Mouse (Mus musculus) spleen, adult 2 months (tissue): ENCODE data around the gene Ptprt. TPM values are rescaled to one million over a fixed set of nuclear protein-coding genes. Genes with fewer than 3 reads are reported as not detected.

Experiments used
- DNase-seq, 2 experiments: peaks; one replicate each; pipeline versions ENCODE4 v3.0.0 to v3.0.0-alpha.2; 2012 to 2021; ENCODE audit warnings: low spot score in 2 of 2, low read depth in 1 of 2
- H3K27ac ChIP-seq: fragments of 200-500 bp; 2 replicates; pipeline ENCODE4 v1.5.1; 2012; ENCODE audit warnings: low read length, inconsistent platforms; ENCODE audit not compliant: insufficient read depth
- H3K27me3 ChIP-seq: fragments of 200-500 bp; 2 replicates; pipeline ENCODE4 v1.6.1; 2012; ENCODE audit warnings: mild to moderate bottlenecking, moderate library complexity, low read length, inconsistent platforms; ENCODE audit not compliant: control insufficient read depth, insufficient read depth
- H3K36me3 ChIP-seq: fragments of 200-500 bp; 2 replicates; pipeline ENCODE4 v1.6.1; 2012; ENCODE audit warnings: mild to moderate bottlenecking, low read length, inconsistent platforms; ENCODE audit not compliant: control insufficient read depth, insufficient read depth
- H3K4me1 ChIP-seq: fragments of 200-500 bp; 2 replicates; pipeline ENCODE4 v1.6.1; 2011; ENCODE audit warnings: inconsistent platforms; ENCODE audit not compliant: control insufficient read depth, insufficient read depth, insufficient read length
- H3K4me3 ChIP-seq: fragments of 200-500 bp; 2 replicates; pipeline ENCODE4 v1.5.1; 2011; ENCODE audit warnings: mild to moderate bottlenecking, inconsistent platforms; ENCODE audit not compliant: insufficient read depth, insufficient read length; ENCODE audit errors: extremely low read depth
- CTCF ChIP-seq: fragments of 200-500 bp; IDR thresholded peaks from 2 replicates; pipeline ENCODE4 v1.5.1; 2011; ENCODE audit warnings: mild to moderate bottlenecking, inconsistent platforms; ENCODE audit not compliant: insufficient read depth, insufficient read length, insufficient replicate concordance; ENCODE audit errors: extremely low read depth
- POLR2A ChIP-seq: fragments of 200-500 bp; IDR thresholded peaks from 2 replicates; pipeline ENCODE4 v1.6.1; 2011; ENCODE audit warnings: low read depth, low read length, inconsistent platforms
- WGBS: fragments of 180-500 bp; shearing (Covaris S2); methylation state at CpG from one replicate; pipeline ENCODE4 v1.1.7; 2018; 5-methylcytosine and 5-hydroxymethylcytosine counted together
- polyA plus RNA-seq: library from polyadenylated mRNA; depleted of rRNA; stranded (reverse); fragments of >200 nt; gene quantifications from 2 replicates; pipeline ENCODE4 v1.2.3, GENCODE M21; 2012

Ptprt gene
- polyA plus RNA-seq, 1 experiment = 0.25 TPM

DNA sequence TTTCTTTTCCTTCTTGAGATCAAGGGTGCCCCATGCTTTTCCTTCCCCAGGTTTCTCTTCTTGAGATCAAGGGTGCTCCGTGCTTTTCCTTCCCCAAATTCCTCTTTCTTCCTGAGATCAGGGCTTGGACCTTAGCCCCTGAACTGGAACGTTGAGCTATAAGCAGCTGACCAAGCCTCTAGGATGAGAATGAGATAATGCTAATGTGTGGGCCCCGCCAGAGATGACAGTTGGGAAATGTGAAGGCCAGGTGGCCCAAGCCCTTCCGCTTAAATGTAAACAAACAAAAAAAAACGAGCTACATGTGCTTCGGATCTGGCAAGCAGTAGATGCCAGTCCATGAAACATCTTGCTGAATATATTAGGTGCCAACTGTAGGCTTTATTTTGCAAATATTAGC is 266.3 kb downstream of the Ptprt start:
- WGBS = 67% methylated on average over 6 of the region's 6 CpGs
- H3K4me3 ChIP-seq = no peak overlapping the region
- no peak overlapping the region for H3K27ac ChIP-seq
- no peak for TF ChIP-seq CTCF
- no peak for TF ChIP-seq POLR2A
- no peak for DNase-seq
- no peaks in the 10 kb centered on the region for H3K27me3 ChIP-seq
- no peaks in the 10 kb centered on the region for H3K36me3 ChIP-seq
- no peaks in the 10 kb centered on the region for H3K4me1 ChIP-seq

DNA sequence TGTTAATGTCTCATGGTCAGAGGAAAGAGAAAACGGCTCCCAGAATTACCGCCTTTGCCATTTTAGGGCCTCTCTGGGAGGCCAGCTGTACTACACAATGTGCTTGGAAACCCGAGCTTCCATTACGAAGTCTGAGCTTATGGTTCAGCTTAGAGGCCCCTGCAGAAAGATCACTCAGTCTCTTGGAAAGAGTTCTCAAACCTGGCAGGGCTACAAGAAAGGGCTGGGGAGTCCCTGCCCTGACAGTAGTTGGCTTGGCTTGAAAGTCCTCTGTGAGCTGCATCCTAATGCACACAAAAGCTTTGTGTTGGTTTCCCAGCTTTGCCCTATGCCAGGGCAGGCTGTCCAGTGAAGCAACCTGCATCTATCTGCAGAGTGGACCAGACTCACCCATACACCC is 269.1 kb downstream of the Ptprt start:
- Histone ChIP-seq H3K27me3 (no peaks in the 10 kb centered on the region), H3K27ac (no peak overlapping the region), H3K4me3 (no peak overlapping the region), H3K36me3 (no peaks in the 10 kb centered on the region), H3K4me1 (no peaks in the 10 kb centered on the region)
- no peak for DNase-seq
- TF ChIP-seq CTCF = no peak
- 81% methylated on average over 4 of the region's 4 CpGs for WGBS

DNA sequence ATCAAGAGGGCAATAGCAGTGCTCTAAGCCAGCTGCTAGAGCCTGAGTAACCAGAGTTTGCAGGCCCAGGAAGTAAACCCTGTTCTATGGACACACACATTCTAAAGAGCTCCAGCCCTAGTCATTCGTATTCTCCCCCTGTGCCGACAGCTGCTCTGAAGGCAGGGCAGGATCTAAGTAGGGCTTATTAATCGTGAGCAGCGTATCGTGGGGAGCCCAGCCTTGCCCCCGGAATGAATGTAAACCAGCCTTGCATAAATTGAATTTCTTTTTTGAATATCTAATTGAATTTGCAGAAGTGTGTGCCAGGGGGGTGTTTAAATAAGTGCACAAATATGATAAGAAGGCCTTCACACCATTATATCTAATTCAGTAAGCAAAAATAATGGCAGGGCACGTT is 283.6 kb downstream of the Ptprt start:
- Histone ChIP-seq H3K27me3 (no peaks in the 10 kb centered on the region), H3K36me3 (no peaks in the 10 kb centered on the region), H3K27ac (no peak overlapping the region), H3K4me1 (no peaks in the 10 kb centered on the region), H3K4me3 (no peak overlapping the region)
- WGBS = 81% methylated on average over 7 of the region's 7 CpGs
- TF ChIP-seq CTCF = no peak
- no peak for DNase-seq

DNA sequence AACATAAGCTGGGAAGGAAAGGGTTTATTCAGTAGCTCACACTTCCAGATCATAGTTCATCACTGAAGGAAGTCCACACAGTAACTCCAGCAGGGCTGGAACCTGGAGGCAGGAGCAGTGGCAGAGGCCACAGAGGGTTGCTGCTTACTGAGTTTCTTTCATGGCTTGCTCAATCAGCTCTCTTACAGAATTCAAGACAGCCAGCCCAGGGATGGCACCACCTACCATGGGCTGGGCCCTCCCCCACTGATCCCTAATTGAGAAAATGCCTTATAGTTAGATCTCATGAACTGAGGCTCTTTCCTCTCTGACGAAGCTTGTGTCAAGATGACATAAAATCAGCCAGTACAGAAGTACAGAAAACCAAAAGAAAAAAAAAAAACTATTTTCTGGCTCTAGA is 311.9 kb downstream of the Ptprt start:
- Histone ChIP-seq H3K4me3 (no peak overlapping the region), H3K4me1 (no peaks in the 10 kb centered on the region), H3K36me3 (no peaks in the 10 kb centered on the region), H3K27me3 (no peaks in the 10 kb centered on the region), H3K27ac (no peak overlapping the region)
- no peak for TF ChIP-seq CTCF
- TF ChIP-seq POLR2A = no peak
- DNase-seq = no peak
- WGBS = 44% methylated on average over 1 of the region's 1 CpGs

- Histone ChIP-seq H3K4me1 (no peaks in the 10 kb centered on the region), H3K27me3 (no peaks in the 10 kb centered on the region), H3K4me3 (no peak overlapping the region), H3K27ac (no peak overlapping the region), H3K36me3 (no peaks in the 10 kb centered on the region)
- TF ChIP-seq CTCF (no peak), POLR2A (no peak)
- 71% methylated on average over 2 of the region's 2 CpGs for WGBS
- DNase-seq = no peak
Observed at GRCm38 (mm10) chr2:162341846-162342245, 319.1 kb downstream of the Ptprt start.

GRCm38 (mm10) chr2:162340231-162340630 is 320.7 kb downstream of the Ptprt start:
- Histone ChIP-seq H3K36me3 (no peaks in the 10 kb centered on the region), H3K4me1 (no peaks in the 10 kb centered on the region), H3K27me3 (no peaks in the 10 kb centered on the region), H3K27ac (no peak overlapping the region), H3K4me3 (no peak overlapping the region)
- DNase-seq = no peak
- 95% methylated on average over 1 of the region's 1 CpGs for WGBS
- no peak for TF ChIP-seq CTCF

GRCm38 (mm10) chr2:162332066-162332683 is 328.8 kb downstream of the Ptprt start:
- no peaks in the 10 kb centered on the region for H3K27me3 ChIP-seq
- H3K36me3 ChIP-seq = no peaks in the 10 kb centered on the region
- TF ChIP-seq CTCF (no peak), POLR2A (no peak)
- DNase-seq = no peak
- no peak overlapping the region for H3K4me3 ChIP-seq
- no peaks in the 10 kb centered on the region for H3K4me1 ChIP-seq
- H3K27ac ChIP-seq = no peak overlapping the region
- 83% methylated on average over 5 of the region's 5 CpGs for WGBS

GRCm38 (mm10) chr2:162329430-162329829 is 331.5 kb downstream of the Ptprt start:
- Histone ChIP-seq H3K27ac (no peak overlapping the region), H3K4me1 (no peaks in the 10 kb centered on the region), H3K36me3 (no peaks in the 10 kb centered on the region), H3K4me3 (no peak overlapping the region), H3K27me3 (no peaks in the 10 kb centered on the region)
- no peak for TF ChIP-seq POLR2A
- no peak for TF ChIP-seq CTCF
- DNase-seq = no peak
- WGBS = 91% methylated on average over 9 of the region's 9 CpGs
